Mouse (Mus musculus): ENCODE data around the gene Pgam1. TPM values are rescaled to one million over a fixed set of nuclear protein-coding genes. Genes with fewer than 3 reads are reported as not detected.

Pgam1 gene
- polyA plus RNA-seq, 1 experiment from 2014 or later = 573 TPM

DNA sequence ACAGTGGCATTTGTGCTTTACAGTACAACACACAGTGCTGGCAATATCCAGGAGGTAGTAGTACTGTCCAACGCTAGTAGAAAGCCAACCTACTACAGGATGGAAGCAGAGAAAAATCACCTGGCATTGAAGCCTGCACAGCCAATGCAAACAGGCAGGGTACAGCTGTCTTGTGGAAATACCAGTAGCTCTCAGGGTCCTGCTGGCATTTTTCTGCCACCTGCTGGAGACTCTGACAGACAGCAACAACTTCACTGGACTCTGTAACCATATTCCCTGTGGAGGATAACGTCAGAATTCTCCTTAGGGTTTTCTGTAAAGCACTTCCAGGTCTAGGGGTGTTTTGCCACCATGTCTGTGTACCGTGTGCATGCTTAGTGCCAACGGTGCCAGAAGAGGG lies 40.6 kb downstream of the Pgam1 start:
- 76% methylated on average over 4 of the region's 4 CpGs for WGBS
- no peak for ATAC-seq (ENCODE audit: low FRiP score, low read depth)
- Histone ChIP-seq H3K27ac (replicated peaks) (no peak overlapping the region), H3K36me3 (peaks cover 77% of the 10 kb centered on the region), H3K4me3 (no peak overlapping the region), H3K27me3 (no peaks in the 10 kb centered on the region), H3K9me3 (no peaks in the 10 kb centered on the region), H3K4me1 (replicated peaks) (no peaks in the 10 kb centered on the region), H3K9ac (no peak overlapping the region), H3K4me2 (no peak overlapping the region)

DNA sequence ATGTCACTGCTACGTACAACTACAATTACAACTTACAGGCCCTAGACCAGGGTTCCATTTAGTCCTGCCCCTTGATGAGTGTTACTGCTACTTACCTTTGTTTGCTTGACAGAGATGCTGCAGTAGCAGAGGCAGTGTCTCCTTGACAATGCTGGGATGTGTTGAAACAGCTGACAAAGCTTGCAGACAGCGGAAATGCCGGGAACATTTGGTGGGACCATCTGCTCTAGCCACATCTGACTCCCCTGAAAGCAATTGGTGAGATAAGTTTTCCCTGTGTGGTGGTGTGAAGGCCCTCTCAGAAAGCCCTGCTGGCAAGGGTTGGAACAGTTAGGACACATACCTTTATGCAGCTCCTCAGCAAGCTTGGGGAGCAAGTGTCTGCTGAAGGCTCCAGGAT lies 41.9 kb downstream of the Pgam1 start:
- Histone ChIP-seq H3K9me3 (no peaks in the 10 kb centered on the region), H3K4me3 (no peak overlapping the region), H3K4me2 (no peak overlapping the region), H3K4me1 (replicated peaks) (no peaks in the 10 kb centered on the region), H3K36me3 (peaks cover 72% of the 10 kb centered on the region), H3K27ac (replicated peaks) (no peak overlapping the region), H3K27me3 (no peaks in the 10 kb centered on the region), H3K9ac (no peak overlapping the region)
- 95% methylated on average over 3 of the region's 3 CpGs for WGBS
- no peak for ATAC-seq (ENCODE audit: low FRiP score, low read depth)

Other genes with a start within 250 kb of the Pgam1 start
- 23.5 and 25.7 TPM in 2 replicates for gene Slit1, start 168.3 kb upstream of the Pgam1 start, polyA plus RNA-seq (2015; fragmentation: Nextera tagmentation; extraction: Ambion mirVana)
- gene Arhgap19, start 109.9 kb upstream of the Pgam1 start, polyA plus RNA-seq (2015; fragmentation: Nextera tagmentation; extraction: Ambion mirVana) = 5.8 and 6.6 TPM in 2 replicates
- 19.1 and 21.1 TPM in 2 replicates for gene Frat1, start 82.0 kb upstream of the Pgam1 start, polyA plus RNA-seq (2015; fragmentation: Nextera tagmentation; extraction: Ambion mirVana)
- gene Frat2, start 63.8 kb upstream of the Pgam1 start, polyA plus RNA-seq (2015; fragmentation: Nextera tagmentation; extraction: Ambion mirVana) = 6.7 and 8.1 TPM in 2 replicates
- 17.6 and 19.4 TPM in 2 replicates for gene Rrp12, start 15.8 kb upstream of the Pgam1 start, polyA plus RNA-seq (2015; fragmentation: Nextera tagmentation; extraction: Ambion mirVana)
- gene Exosc1, start 21.5 kb downstream of the Pgam1 start, polyA plus RNA-seq (2015; fragmentation: Nextera tagmentation; extraction: Ambion mirVana) = 52.3 and 59.8 TPM in 2 replicates
- gene Zdhhc16, start 21.6 kb downstream of the Pgam1 start, polyA plus RNA-seq (2015; fragmentation: Nextera tagmentation; extraction: Ambion mirVana) = 85.9 and 86.6 TPM in 2 replicates
- 31.3 and 33.4 TPM in 2 replicates for gene Mms19, start 69.2 kb downstream of the Pgam1 start, polyA plus RNA-seq (2015; fragmentation: Nextera tagmentation; extraction: Ambion mirVana)
- 13.0 and 15.0 TPM in 2 replicates for gene Ubtd1, start 69.8 kb downstream of the Pgam1 start, polyA plus RNA-seq (2015; fragmentation: Nextera tagmentation; extraction: Ambion mirVana)
- gene Ankrd2, start 124.1 kb downstream of the Pgam1 start, polyA plus RNA-seq (2015; fragmentation: Nextera tagmentation; extraction: Ambion mirVana) = 1.0 and 1.3 TPM in 2 replicates
- 1.6 and 1.8 TPM in 2 replicates for gene Hoga1, start 133.7 kb downstream of the Pgam1 start, polyA plus RNA-seq (2015; fragmentation: Nextera tagmentation; extraction: Ambion mirVana)
- 0.12 and 0.14 TPM in 2 replicates for gene 4933411K16Rik, start 140.3 kb downstream of the Pgam1 start, polyA plus RNA-seq (2015; fragmentation: Nextera tagmentation; extraction: Ambion mirVana)
- 130 and 140 TPM in 2 replicates for gene Morn4, start 174.4 kb downstream of the Pgam1 start, polyA plus RNA-seq (2015; fragmentation: Nextera tagmentation; extraction: Ambion mirVana)
- 29.5 and 33.5 TPM in 2 replicates for gene Pi4k2a, start 178.5 kb downstream of the Pgam1 start, polyA plus RNA-seq (2015; fragmentation: Nextera tagmentation; extraction: Ambion mirVana)
- 7.8 and 9.6 TPM in 2 replicates for gene Avpi1, start 217.1 kb downstream of the Pgam1 start, polyA plus RNA-seq (2015; fragmentation: Nextera tagmentation; extraction: Ambion mirVana)
- 4.3 and 4.6 TPM in 2 replicates for gene Marveld1, start 235.5 kb downstream of the Pgam1 start, polyA plus RNA-seq (2015; fragmentation: Nextera tagmentation; extraction: Ambion mirVana)